ENCODE assay signal across 9 mouse cellular contexts in genomic region chr3:108185460-108186097, GRCm38 (mm10). TPM values are rescaled to one million over a fixed set of nuclear protein-coding genes. Genes with fewer than 3 reads are reported as not detected.
DNase-seq lines count a peak whose midpoint lies in the region; ATAC-seq and TF ChIP-seq lines count a peak whose summit lies in the region.
"Had no signal": no experiment of that assay in that cellular context is flagged by ENCODE, and none has a peak within 500 bp of the region (broad histone marks: within the 10 kb centered on the region; RNA-seq: fewer than 3 reads in every experiment).

No protein-coding gene starts in this region.

- 2% methylated on average over 16 of the region's 16 CpGs for WGBS in lung, postnatal 0 days
- WGBS in embryonic facial prominence, embryonic 13.5 days = 4% methylated on average over 16 of the region's 16 CpGs
- 3% methylated on average over 16 of the region's 16 CpGs for WGBS in intestine, postnatal 0 days
- WGBS in olfactory bulb, adult 2 months = 3% methylated on average over 16 of the region's 16 CpGs

- H3K9me3 ChIP-seq in lung, postnatal 0 days (ENCODE audit: low read length) = no peaks in the 10 kb centered on the region
- no peaks in the 10 kb centered on the region for H3K9me3 ChIP-seq in embryonic facial prominence, embryonic 13.5 days
- no peaks in the 10 kb centered on the region for H3K9me3 ChIP-seq in intestine, postnatal 0 days (ENCODE audit: control insufficient read depth)

- H3K4me3 ChIP-seq in lung, postnatal 0 days (ENCODE audit: low read depth, low read length) = peak overlapping the region; percentile 67
- H3K4me3 ChIP-seq in embryonic facial prominence, embryonic 13.5 days = peak overlapping the region; percentile 66
- H3K4me3 ChIP-seq in intestine, postnatal 0 days (ENCODE audit: low read depth, low read length) = peak overlapping the region; percentile 71
- H3K4me3 ChIP-seq in olfactory bulb, adult 2 months (ENCODE audit: insufficient read depth, low read depth, low read length) = peak overlapping the region; percentile 87

- no peak for ATAC-seq in lung, postnatal 0 days
- ATAC-seq in embryonic facial prominence, embryonic 13.5 days (ENCODE audit: insufficient number of reproducible peaks, insufficient read depth, low FRiP score, low TSS enrichment, low read depth) = no peak
- no peak for ATAC-seq in intestine, postnatal 0 days
- no peak for ATAC-seq in megakaryocyte-erythroid progenitor cell, adult 5-6 weeks (replicated peaks; ENCODE audit: low FRiP score, low TSS enrichment, poor library complexity, severe bottlenecking)

- no peak for TF ChIP-seq CTCF in lung, postnatal 0 days (IDR thresholded peaks at IDR 0.05)
- TF ChIP-seq CTCF in intestine, postnatal 0 days (IDR thresholded peaks at IDR 0.05; ENCODE audit: low read depth) = no peak
- no peak for TF ChIP-seq CTCF in olfactory bulb, adult 2 months (IDR thresholded peaks at IDR 0.05; ENCODE audit: insufficient read depth, low read depth, low read length)

- TF ChIP-seq EP300 in lung, postnatal 0 days (IDR thresholded peaks at IDR 0.05) = no peak

- peak overlapping the region; percentile 98 for H3K4me2 ChIP-seq in lung, postnatal 0 days (replicated peaks; ENCODE audit: low read depth, low read length)
- H3K4me2 ChIP-seq in embryonic facial prominence, embryonic 13.5 days = peak overlapping the region; percentile 91
- H3K4me2 ChIP-seq in intestine, postnatal 0 days (replicated peaks; ENCODE audit: low read depth) = peak overlapping the region; percentile 92

- H3K27ac ChIP-seq in lung, postnatal 0 days (ENCODE audit: low read length) = no peak overlapping the region
- no peak overlapping the region for H3K27ac ChIP-seq in embryonic facial prominence, embryonic 13.5 days
- no peak overlapping the region for H3K27ac ChIP-seq in intestine, postnatal 0 days (ENCODE audit: low read depth, low read length)
- H3K27ac ChIP-seq in olfactory bulb, adult 2 months (ENCODE audit: insufficient read depth, low read depth, low read length) = peak overlapping the region; percentile 76

- intact Hi-C loops in gastrocnemius, postnatal 36 days (cut with DNase I) = no loop called here

- H3K27me3 ChIP-seq in lung, postnatal 0 days (replicated peaks; ENCODE audit: insufficient read depth, low read length) = no peaks in the 10 kb centered on the region
- peaks cover 28% of the 10 kb centered on the region for H3K27me3 ChIP-seq in embryonic facial prominence, embryonic 13.5 days
- H3K27me3 ChIP-seq in intestine, postnatal 0 days (replicated peaks; ENCODE audit: control insufficient read depth, insufficient read depth, low read length) = no peaks in the 10 kb centered on the region

- H3K9ac ChIP-seq in lung, postnatal 0 days (replicated peaks; ENCODE audit: low read depth) = 0 out of 2 replicates have a peak overlapping the region, but pooled peaks have one; percentile 43
- peak overlapping the region; percentile 73; the same call in 1 of the 2 replicates for H3K9ac ChIP-seq in embryonic facial prominence, embryonic 13.5 days
- H3K9ac ChIP-seq in intestine, postnatal 0 days (ENCODE audit: low read depth, low read length) = 0 out of 2 replicates have a peak overlapping the region, but pooled peaks have one; percentile 67

- DNase-seq in lung, postnatal 0 days (ENCODE audit: low spot score) = no peak
- DNase-seq in lung, postnatal 36 days = no peak
- no peak for DNase-seq in gastrocnemius, postnatal 36 days
- no peak for DNase-seq in thymus, postnatal 36 days

- no peak for TF ChIP-seq POLR2A in olfactory bulb, adult 2 months (IDR thresholded peaks at IDR 0.05; ENCODE audit: insufficient read depth, low read depth, low read length)

- H3K36me3 ChIP-seq in lung, postnatal 0 days (ENCODE audit: insufficient read depth, low read length) = no peaks in the 10 kb centered on the region; the same call in 1 of the 2 replicates
- H3K36me3 ChIP-seq in embryonic facial prominence, embryonic 13.5 days = 0 out of 2 replicates have a peak, but pooled peaks cover 6% of the 10 kb centered on the region
- no peaks in the 10 kb centered on the region; the same call in 1 of the 2 replicates for H3K36me3 ChIP-seq in intestine, postnatal 0 days (ENCODE audit: control insufficient read depth, insufficient read depth)

- H3K4me1 ChIP-seq in lung, postnatal 0 days (ENCODE audit: insufficient read depth, low read depth, low read length) = peaks cover 17% of the 10 kb centered on the region; the same call in 1 of the 2 replicates
- H3K4me1 ChIP-seq in embryonic facial prominence, embryonic 13.5 days = peaks cover 14% of the 10 kb centered on the region
- 0 out of 2 replicates have a peak, but pooled peaks cover 2% of the 10 kb centered on the region for H3K4me1 ChIP-seq in intestine, postnatal 0 days (replicated peaks; ENCODE audit: control insufficient read depth, insufficient read depth, low read length)
- peaks cover 32% of the 10 kb centered on the region for H3K4me1 ChIP-seq in olfactory bulb, adult 2 months (ENCODE audit: control insufficient read depth, insufficient read depth, low read length)

RNA-seq across cellular contexts. Expression of gene Amigo1, which starts 0.6 kb away (rescaled TPM):
- 4.6 TPM in 2 replicates for polyA plus RNA-seq in lung, postnatal 0 days (2015; fragmentation: Nextera tagmentation; extraction: Ambion mirVana)
- 4.0 and 4.5 TPM in 2 replicates for polyA plus RNA-seq in embryonic facial prominence, embryonic 13.5 days (2015; fragmentation: Nextera tagmentation; extraction: Ambion mirVana)
- 2.8 and 2.9 TPM in 2 replicates for polyA plus RNA-seq in intestine, postnatal 0 days (2015; fragmentation: Nextera tagmentation; extraction: Ambion mirVana)
- 177 and 487 TPM in 2 replicates for polyA plus RNA-seq in olfactory bulb, adult 2 months (2012; ENCODE audit: insufficient read depth, insufficient read length, low replicate concordance, missing spikeins)
- total RNA-seq in gastrocnemius, postnatal 36 days (2021) = 10 to 100 TPM; 23.3 to 27.5 TPM
- total RNA-seq in megakaryocyte-erythroid progenitor cell, adult 5-6 weeks (2014; fragmentation: Nextera tagmentation) = 1.3 and 2.3 TPM in 2 replicates
- 0.66 and 1.9 TPM in 2 replicates for total RNA-seq in megakaryocyte-erythroid progenitor cell, adult 5-6 weeks (2017)

RNA-seq across cellular contexts. Expression of gene Cyb561d1, which starts 15.4 kb away (rescaled TPM):
- 4.8 and 4.9 TPM in 2 replicates for polyA plus RNA-seq in lung, postnatal 0 days (2015; fragmentation: Nextera tagmentation; extraction: Ambion mirVana)
- polyA plus RNA-seq in embryonic facial prominence, embryonic 13.5 days (2015; fragmentation: Nextera tagmentation; extraction: Ambion mirVana) = 2.6 and 2.8 TPM in 2 replicates
- polyA plus RNA-seq in intestine, postnatal 0 days (2015; fragmentation: Nextera tagmentation; extraction: Ambion mirVana) = 6.3 and 6.7 TPM in 2 replicates
- not detected in 2 replicates for polyA plus RNA-seq in olfactory bulb, adult 2 months (2012; ENCODE audit: insufficient read depth, insufficient read length, low replicate concordance, missing spikeins)
- 1 to 10 TPM; 2.5 to 3.1 TPM for total RNA-seq in gastrocnemius, postnatal 36 days (2021)
- total RNA-seq in megakaryocyte-erythroid progenitor cell, adult 5-6 weeks (2014; fragmentation: Nextera tagmentation) = 3.8 and 5.0 TPM in 2 replicates
- total RNA-seq in megakaryocyte-erythroid progenitor cell, adult 5-6 weeks (2017) = 3.5 and 4.6 TPM in 2 replicates

RNA-seq across cellular contexts. Expression of gene Atxn7l2, which starts 25.2 kb away (rescaled TPM):
- polyA plus RNA-seq in lung, postnatal 0 days (2015; fragmentation: Nextera tagmentation; extraction: Ambion mirVana) = 6.1 and 6.7 TPM in 2 replicates
- 22.0 and 27.1 TPM in 2 replicates for polyA plus RNA-seq in embryonic facial prominence, embryonic 13.5 days (2015; fragmentation: Nextera tagmentation; extraction: Ambion mirVana)
- polyA plus RNA-seq in intestine, postnatal 0 days (2015; fragmentation: Nextera tagmentation; extraction: Ambion mirVana) = 3.4 and 4.0 TPM in 2 replicates
- not detected in 2 replicates for polyA plus RNA-seq in olfactory bulb, adult 2 months (2012; ENCODE audit: insufficient read depth, insufficient read length, low replicate concordance, missing spikeins)
- 1 to 10 TPM; 5.7 to 6.1 TPM for total RNA-seq in gastrocnemius, postnatal 36 days (2021)
- 8.3 and 12.1 TPM in 2 replicates for total RNA-seq in megakaryocyte-erythroid progenitor cell, adult 5-6 weeks (2014; fragmentation: Nextera tagmentation)
- 1.9 and 3.2 TPM in 2 replicates for total RNA-seq in megakaryocyte-erythroid progenitor cell, adult 5-6 weeks (2017)

RNA-seq across cellular contexts. Expression of gene Gpr61, which starts 30.9 kb away (rescaled TPM):
- not detected in 2 replicates for polyA plus RNA-seq in lung, postnatal 0 days (2015; fragmentation: Nextera tagmentation; extraction: Ambion mirVana)
- 0.15 and 0.20 TPM in 2 replicates for polyA plus RNA-seq in embryonic facial prominence, embryonic 13.5 days (2015; fragmentation: Nextera tagmentation; extraction: Ambion mirVana)
- polyA plus RNA-seq in intestine, postnatal 0 days (2015; fragmentation: Nextera tagmentation; extraction: Ambion mirVana) = 0.05 and 0.13 TPM in 2 replicates
- not detected in 2 replicates for polyA plus RNA-seq in olfactory bulb, adult 2 months (2012; ENCODE audit: insufficient read depth, insufficient read length, low replicate concordance, missing spikeins)
- not detected for total RNA-seq in gastrocnemius, postnatal 36 days (2021)
- not detected in 2 replicates for total RNA-seq in megakaryocyte-erythroid progenitor cell, adult 5-6 weeks (2014; fragmentation: Nextera tagmentation)
- not detected in 2 replicates for total RNA-seq in megakaryocyte-erythroid progenitor cell, adult 5-6 weeks (2017)
- total RNA-seq: heart, adult 18-20 months had no signal

RNA-seq across cellular contexts. Expression of gene Gnai3, which starts 39.6 kb away (rescaled TPM):
- 87.4 and 96.3 TPM in 2 replicates for polyA plus RNA-seq in lung, postnatal 0 days (2015; fragmentation: Nextera tagmentation; extraction: Ambion mirVana)
- 173 and 185 TPM in 2 replicates for polyA plus RNA-seq in embryonic facial prominence, embryonic 13.5 days (2015; fragmentation: Nextera tagmentation; extraction: Ambion mirVana)
- polyA plus RNA-seq in intestine, postnatal 0 days (2015; fragmentation: Nextera tagmentation; extraction: Ambion mirVana) = 99.6 and 101 TPM in 2 replicates
- not detected in 2 replicates for polyA plus RNA-seq in olfactory bulb, adult 2 months (2012; ENCODE audit: insufficient read depth, insufficient read length, low replicate concordance, missing spikeins)
- 10 to 100 TPM in 1 of 2 experiments, 1 to 10 TPM in 1; 9.7 to 11.3 TPM for total RNA-seq in gastrocnemius, postnatal 36 days (2021)
- total RNA-seq in megakaryocyte-erythroid progenitor cell, adult 5-6 weeks (2014; fragmentation: Nextera tagmentation) = 59.5 and 66.7 TPM in 2 replicates
- 114 and 126 TPM in 2 replicates for total RNA-seq in megakaryocyte-erythroid progenitor cell, adult 5-6 weeks (2017)

Comparison
In these comparisons a context has a peak if more than half of its experiments do, and no peak if none do; other contexts are left out.
1. RNA of gene Amigo1, which starts 0.6 kb away (polyA plus RNA-seq): 177 to 487 TPM in olfactory bulb, adult 2 months; 4.6 TPM in lung, postnatal 0 days, 4.0 to 4.5 TPM in embryonic facial prominence, embryonic 13.5 days and 2.8 to 2.9 TPM in intestine, postnatal 0 days; every median in the first group is over 10 times any median in the second.
2. Peak in every context shown above with its lines, with median percentiles within 50 percentile points of each other: H3K4me2 ChIP-seq, H3K4me3 ChIP-seq and H3K9ac ChIP-seq.